Mouse (Mus musculus) forebrain, embryonic 14.5 days (tissue): ENCODE data around the gene Nepro. TPM values are rescaled to one million over a fixed set of nuclear protein-coding genes. Genes with fewer than 3 reads are reported as not detected.

Source experiments
- ATAC-seq: fragments of 200-750 bp; cut with Nextera tagmentation; 2 replicates; pipeline ENCODE4 v1.8.0; 2017; ENCODE audit warnings: mild to moderate bottlenecking, moderate library complexity
- DNase-seq: peaks from one replicate; pipeline ENCODE4 v3.0.0-alpha.2; 2015; ENCODE audit warnings: low spot score
- H3K27ac ChIP-seq: fragments of 300-500 bp; sonication (generic); 2 replicates; pipeline ENCODE4 v1.5.1; 2014; ENCODE audit warnings: low read depth, mild to moderate bottlenecking, control low read depth, low read length, moderate library complexity
- H3K27me3 ChIP-seq: fragments of 300-500 bp; sonication (generic); replicated peaks from 2 replicates; pipeline ENCODE4 v1.6.1; 2014; ENCODE audit warnings: low read length, control low read depth, mixed read lengths; ENCODE audit not compliant: control insufficient read depth, insufficient read depth
- H3K36me3 ChIP-seq: fragments of 300-500 bp; sonication (generic); 2 replicates; pipeline ENCODE4 v1.6.1; 2014; ENCODE audit warnings: low read length, control low read depth; ENCODE audit not compliant: control insufficient read depth, insufficient read depth
- H3K4me1 ChIP-seq: fragments of 300-500 bp; sonication (generic); 2 replicates; pipeline ENCODE4 v1.6.1; 2014; ENCODE audit warnings: antibody characterized with exemption, low read length, control low read depth; ENCODE audit not compliant: control insufficient read depth, insufficient read depth
- H3K4me2 ChIP-seq: fragments of 300-500 bp; sonication (generic); 2 replicates; pipeline ENCODE4 v1.6.1; 2014; ENCODE audit warnings: mild to moderate bottlenecking, control low read depth, low read length
- H3K4me3 ChIP-seq: fragments of 300-500 bp; sonication (generic); 2 replicates; pipeline ENCODE4 v1.5.1; 2014; ENCODE audit warnings: low read depth, low read length, control low read depth
- H3K9ac ChIP-seq: fragments of 300-500 bp; sonication (generic); 2 replicates; pipeline ENCODE4 v1.6.1; 2014; ENCODE audit warnings: mild to moderate bottlenecking, low read length, control low read depth, moderate library complexity
- H3K9me3 ChIP-seq: fragments of 300-500 bp; sonication (generic); replicated peaks from 2 replicates; pipeline ENCODE4 v1.6.1; 2016; ENCODE audit warnings: low read length, control low read depth, mixed read lengths; ENCODE audit not compliant: control insufficient read depth
- WGBS: fragments of 180-500 bp; shearing (Covaris S2); extraction: QIAGEN DNeasy Blood & Tissue Kit; methylation state at CpG from one replicate; pipeline ENCODE4 v1.1.7; 2014; 5-methylcytosine and 5-hydroxymethylcytosine counted together
- polyA plus RNA-seq: library from polyadenylated mRNA; unstranded; fragments of >200 nt; fragmentation: Nextera tagmentation; extraction: Ambion mirVana; gene quantifications from 2 replicates; pipeline ENCODE4 v1.2.1, GENCODE M21; 2014

Gene Nepro
- polyA plus RNA-seq, 1 experiment from 2014 or later = 3.8 TPM

DNA sequence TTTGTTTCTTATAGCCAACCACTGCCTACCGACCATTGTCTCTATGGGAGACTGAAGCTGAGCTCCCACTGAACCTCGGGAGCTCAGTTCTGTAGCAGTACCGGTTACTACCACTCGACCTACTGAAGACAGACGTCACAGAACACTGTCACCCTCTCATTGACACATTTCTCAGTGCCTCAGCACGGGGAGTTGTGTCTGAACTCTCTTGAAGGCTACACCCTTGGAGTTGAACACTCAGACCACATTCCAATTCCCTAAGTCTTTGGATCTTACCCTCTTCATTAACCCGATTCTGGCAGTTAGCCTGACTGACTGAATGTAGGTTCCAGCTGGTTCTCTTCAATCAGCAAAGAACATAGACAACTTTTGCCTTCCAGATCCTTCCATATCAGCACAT is 4.8 kb upstream of the Nepro start:
- DNase-seq (no peak), ATAC-seq (no peak)
- Histone ChIP-seq H3K4me3 (no peak overlapping the region), H3K4me2 (no peak overlapping the region), H3K9me3 (no peaks in the 10 kb centered on the region), H3K36me3 (peaks cover 14% of the 10 kb centered on the region), H3K4me1 (peaks cover 15% of the 10 kb centered on the region), H3K27me3 (no peaks in the 10 kb centered on the region), H3K27ac (no peak overlapping the region), H3K9ac (no peak overlapping the region)
- 79% methylated on average over 7 of the region's 7 CpGs for WGBS

DNA sequence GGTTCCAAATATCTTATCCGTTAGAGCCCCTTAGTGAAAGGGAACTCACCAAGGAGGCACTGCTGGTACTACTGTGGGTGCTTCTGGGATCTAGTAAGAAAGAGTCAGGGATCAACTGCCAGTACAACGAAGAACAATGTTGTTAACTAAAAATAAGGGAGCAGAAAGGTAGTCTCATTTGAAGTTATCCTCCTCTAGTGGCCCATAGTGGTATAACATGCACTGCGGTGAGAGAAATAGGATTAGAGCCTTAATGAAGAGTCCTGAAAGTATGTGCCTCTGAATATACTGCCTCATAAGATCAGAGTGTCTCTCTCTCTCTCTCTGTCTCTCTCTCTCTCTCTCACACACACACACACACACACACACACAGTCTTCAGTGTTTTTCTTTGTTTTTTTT is 3.6 kb upstream of the Nepro start:
- H3K9me3 ChIP-seq = no peaks in the 10 kb centered on the region
- H3K4me1 ChIP-seq = peaks cover 20% of the 10 kb centered on the region
- WGBS = 75% methylated on average over 3 of the region's 3 CpGs
- H3K4me3 ChIP-seq = no peak overlapping the region
- no peak overlapping the region for H3K4me2 ChIP-seq
- no peak overlapping the region for H3K27ac ChIP-seq
- DNase-seq (peak; percentile 50), ATAC-seq (no peak)
- H3K27me3 ChIP-seq = no peaks in the 10 kb centered on the region
- H3K9ac ChIP-seq = no peak overlapping the region
- peaks cover 14% of the 10 kb centered on the region for H3K36me3 ChIP-seq

DNA sequence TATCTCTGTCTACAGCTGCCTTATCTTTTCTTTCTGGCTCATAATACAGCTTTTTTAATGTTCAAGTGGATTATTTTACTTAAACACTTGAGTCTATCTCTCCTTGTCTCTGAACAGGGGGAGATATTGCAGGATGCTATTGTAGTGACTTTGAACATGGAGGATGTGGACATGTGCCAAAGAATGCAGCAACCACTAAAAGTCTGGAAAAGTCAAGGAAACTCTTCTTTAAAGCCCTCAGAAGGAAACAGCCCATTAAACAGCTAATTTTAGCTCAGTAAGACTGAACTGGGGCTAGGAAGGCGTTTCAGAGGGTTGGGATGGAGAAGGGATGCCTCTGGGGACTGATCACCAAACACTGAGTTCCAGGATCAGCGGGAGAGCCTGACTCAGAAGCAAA is 1.4 kb upstream of the Nepro start:
- Histone ChIP-seq H3K4me3 (no peak overlapping the region), H3K9ac (no peak overlapping the region), H3K27me3 (no peaks in the 10 kb centered on the region), H3K36me3 (peaks cover 16% of the 10 kb centered on the region), H3K27ac (no peak overlapping the region), H3K9me3 (no peaks in the 10 kb centered on the region), H3K4me1 (peaks cover 13% of the 10 kb centered on the region; the same call in 1 of the 2 replicates), H3K4me2 (no peak overlapping the region)
- DNase-seq (no peak), ATAC-seq (no peak)
- WGBS = 89% methylated on average over 2 of the region's 2 CpGs

DNA sequence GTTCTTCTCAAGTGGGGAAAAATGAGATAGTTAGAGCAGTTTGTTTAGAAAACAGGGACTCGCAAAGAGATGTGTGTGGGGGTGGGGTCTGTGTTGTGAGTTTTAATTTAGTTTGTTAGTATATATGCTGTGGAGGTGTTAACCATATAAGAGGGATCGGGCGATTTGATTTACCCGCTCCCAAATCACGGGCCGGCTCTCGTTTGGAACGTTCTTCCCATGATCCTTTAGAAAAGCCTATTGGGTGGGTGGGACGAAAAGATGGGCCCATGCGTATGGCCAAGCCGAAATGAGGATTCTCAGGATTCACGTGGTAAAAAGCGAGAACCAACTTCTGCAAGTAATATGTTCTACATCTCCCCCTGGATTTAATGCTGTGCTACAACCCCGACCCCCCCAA is 746 bp downstream of the Nepro start:
- DNase-seq (peak; percentile 81), ATAC-seq (peak; percentile 44)
- Histone ChIP-seq H3K36me3 (peaks cover 23% of the 10 kb centered on the region), H3K9ac (peak overlapping the region; percentile 81), H3K4me1 (peaks cover 13% of the 10 kb centered on the region; the same call in 1 of the 2 replicates), H3K9me3 (no peaks in the 10 kb centered on the region), H3K27ac (peak overlapping the region; percentile 88), H3K27me3 (no peaks in the 10 kb centered on the region), H3K4me3 (peak overlapping the region; percentile 83), H3K4me2 (peak overlapping the region; percentile 74)
- 1% methylated on average over 14 of the region's 14 CpGs for WGBS

DNA sequence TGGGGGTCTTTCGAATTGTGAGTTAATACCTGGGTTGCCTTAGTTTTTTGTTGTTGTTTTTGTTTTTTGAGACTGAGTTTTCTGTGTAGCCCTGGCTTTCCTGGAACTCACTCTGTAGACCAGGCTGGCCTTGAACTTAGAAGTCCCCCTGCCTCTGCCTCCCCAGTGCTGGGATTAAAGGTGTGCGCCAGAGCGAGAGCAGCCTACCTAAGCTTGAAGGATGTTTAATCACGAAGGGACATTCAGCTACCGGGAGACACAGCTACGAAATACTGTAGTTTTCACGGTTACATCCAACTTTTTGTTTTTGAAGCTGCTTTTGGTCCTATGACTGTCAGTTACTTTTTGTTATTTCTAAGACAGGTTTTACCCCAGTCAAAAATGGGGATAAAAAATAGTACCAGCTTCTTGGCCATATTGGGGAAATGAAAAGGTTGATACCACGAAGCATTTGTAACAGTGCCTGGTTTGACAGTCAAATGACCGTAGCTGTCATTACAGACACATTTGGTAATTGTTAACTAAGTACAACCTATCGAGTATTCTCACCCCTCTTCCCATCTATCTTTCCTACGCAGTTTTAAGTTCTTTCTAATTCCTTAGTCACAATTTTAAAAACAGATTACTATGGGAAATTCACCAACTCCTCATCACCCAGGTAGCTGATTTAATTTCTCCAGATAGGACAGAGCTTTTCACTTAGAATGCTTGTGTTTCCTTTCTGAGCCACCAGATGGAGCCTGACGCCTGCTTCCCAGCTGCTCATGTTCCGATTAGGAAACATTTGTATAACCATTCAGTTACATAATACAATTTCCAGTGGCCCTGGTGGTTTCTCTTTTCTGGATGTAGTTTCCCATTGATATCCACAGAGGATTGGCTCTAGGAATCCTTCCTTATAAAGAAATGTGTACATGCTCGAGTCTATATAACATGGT is 1.5 kb downstream of the Nepro start:
- H3K27me3 ChIP-seq = no peaks in the 10 kb centered on the region
- H3K4me3 ChIP-seq = peak overlapping the region; percentile 83
- WGBS = 48% methylated on average over 14 of the region's 14 CpGs
- peak overlapping the region; percentile 74 for H3K4me2 ChIP-seq
- H3K36me3 ChIP-seq = peaks cover 24% of the 10 kb centered on the region
- H3K4me1 ChIP-seq = peaks cover 13% of the 10 kb centered on the region; the same call in 1 of the 2 replicates
- H3K9ac ChIP-seq = peak overlapping the region; percentile 81
- H3K9me3 ChIP-seq = no peaks in the 10 kb centered on the region
- no peak overlapping the region for H3K27ac ChIP-seq
- DNase-seq (peak; percentile 87), ATAC-seq (no peak)

DNA sequence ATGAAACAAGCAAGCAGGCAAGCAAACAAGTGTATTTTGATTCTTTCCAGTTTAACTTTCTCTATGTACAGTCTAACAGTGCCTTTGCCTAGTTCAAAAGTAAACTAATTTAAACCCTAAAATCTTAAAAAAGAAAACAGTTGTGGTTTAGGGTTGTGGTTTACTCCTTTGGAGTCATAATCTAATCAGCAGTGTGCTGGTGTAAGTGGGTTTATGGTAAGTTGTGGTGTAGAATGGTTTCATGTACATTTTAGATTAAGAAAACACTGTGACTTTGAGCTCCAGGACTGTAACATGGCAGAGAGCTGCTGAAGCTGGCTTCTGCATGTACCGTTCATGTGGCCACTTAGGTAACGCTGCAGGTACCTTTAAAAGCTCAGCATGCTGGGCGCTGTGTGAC is 3.4 kb downstream of the Nepro start:
- WGBS = 96% methylated on average over 3 of the region's 3 CpGs
- H3K4me3 ChIP-seq = no peak overlapping the region
- DNase-seq (no peak), ATAC-seq (no peak)
- peaks cover 13% of the 10 kb centered on the region; the same call in 1 of the 2 replicates for H3K4me1 ChIP-seq
- no peaks in the 10 kb centered on the region for H3K27me3 ChIP-seq
- H3K36me3 ChIP-seq = peaks cover 42% of the 10 kb centered on the region
- H3K9me3 ChIP-seq = no peaks in the 10 kb centered on the region
- H3K27ac ChIP-seq = no peak overlapping the region
- H3K9ac ChIP-seq = no peak overlapping the region
- H3K4me2 ChIP-seq = no peak overlapping the region

DNA sequence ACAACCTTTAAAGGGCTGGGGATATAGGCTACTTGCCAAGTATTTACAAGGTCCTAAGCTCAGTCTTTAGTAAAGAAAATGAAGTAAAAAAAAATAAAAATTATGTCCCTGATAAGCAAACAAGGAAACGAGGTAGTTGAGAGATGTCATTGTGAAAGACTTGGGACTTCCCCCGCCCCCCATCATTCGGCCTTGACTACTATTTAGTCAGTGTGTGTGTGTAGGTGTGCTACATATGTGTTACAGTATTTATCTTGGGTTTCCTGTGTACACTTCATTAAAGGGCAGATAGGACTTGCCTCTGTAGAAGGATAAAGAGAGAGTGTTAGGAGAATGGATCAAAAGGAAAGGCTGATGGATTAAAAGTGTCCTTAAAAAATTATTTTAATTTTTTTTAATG is 10.0 kb downstream of the Nepro start:
- no peaks in the 10 kb centered on the region for H3K4me1 ChIP-seq
- DNase-seq = no peak
- no peak for ATAC-seq
- H3K4me3 ChIP-seq = no peak overlapping the region
- no peak overlapping the region for H3K4me2 ChIP-seq
- H3K9me3 ChIP-seq = no peaks in the 10 kb centered on the region
- H3K27me3 ChIP-seq = no peaks in the 10 kb centered on the region
- 87% methylated on average over 3 of the region's 3 CpGs for WGBS
- peaks cover 95% of the 10 kb centered on the region for H3K36me3 ChIP-seq
- H3K9ac ChIP-seq = no peak overlapping the region
- no peak overlapping the region for H3K27ac ChIP-seq

DNA sequence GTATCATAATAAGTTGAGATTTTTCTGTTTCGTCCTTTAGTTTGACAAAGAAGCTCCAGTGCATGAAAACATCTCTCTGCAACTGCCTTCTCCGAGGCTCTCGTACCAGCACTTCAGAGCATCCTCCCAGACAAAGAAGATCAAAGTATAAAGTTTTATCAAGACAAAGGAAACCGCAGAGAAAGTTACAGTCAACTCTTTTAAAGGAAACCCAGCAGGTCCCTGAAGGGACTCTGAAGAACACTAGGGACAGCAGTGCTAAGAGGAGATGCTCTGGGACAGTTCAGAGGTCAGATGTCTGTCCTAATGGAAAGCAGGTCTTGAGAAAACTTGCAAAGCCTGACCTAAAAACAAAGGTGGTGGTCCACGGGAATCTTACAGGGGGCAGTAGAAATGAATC is 11.6 kb downstream of the Nepro start:
- Histone ChIP-seq H3K4me3 (no peak overlapping the region), H3K36me3 (peaks cover 85% of the 10 kb centered on the region), H3K9me3 (no peaks in the 10 kb centered on the region), H3K9ac (no peak overlapping the region), H3K4me2 (no peak overlapping the region), H3K27ac (no peak overlapping the region), H3K27me3 (no peaks in the 10 kb centered on the region), H3K4me1 (no peaks in the 10 kb centered on the region)
- ATAC-seq (no peak), DNase-seq (no peak)
- 91% methylated on average over 5 of the region's 5 CpGs for WGBS

DNA sequence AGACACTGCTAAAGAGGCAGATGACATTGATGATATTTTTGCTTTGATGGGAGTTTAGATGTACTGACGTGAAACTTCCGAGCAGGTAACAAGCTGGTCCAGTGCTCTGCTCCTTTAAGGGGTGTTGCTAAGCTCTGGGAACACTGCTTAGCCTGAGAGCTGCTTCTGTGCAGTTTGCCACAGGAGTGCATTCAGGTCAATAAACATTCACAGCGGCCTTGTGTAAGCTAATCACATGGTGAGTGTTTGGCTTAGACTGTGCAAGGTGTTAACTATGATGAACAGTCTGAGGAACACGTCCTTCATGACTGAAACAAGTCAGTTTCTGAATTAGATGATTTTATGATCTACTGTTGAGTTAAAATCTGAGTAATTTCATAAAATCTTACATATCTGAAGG is 12.0 kb downstream of the Nepro start:
- Histone ChIP-seq H3K4me3 (no peak overlapping the region), H3K27me3 (no peaks in the 10 kb centered on the region), H3K36me3 (peaks cover 82% of the 10 kb centered on the region), H3K4me2 (no peak overlapping the region), H3K9ac (no peak overlapping the region), H3K4me1 (no peaks in the 10 kb centered on the region), H3K9me3 (no peaks in the 10 kb centered on the region), H3K27ac (no peak overlapping the region)
- DNase-seq = no peak
- ATAC-seq = no peak
- 87% methylated on average over 4 of the region's 4 CpGs for WGBS
